Mouse (Mus musculus) forebrain, embryonic 12.5 days (tissue): ENCODE measurements around the gene Atg7. TPM values are rescaled to one million over a fixed set of nuclear protein-coding genes. Genes with fewer than 3 reads are reported as not detected.

Experiments
- ATAC-seq: fragments of 200-750 bp; cut with Nextera tagmentation; 2 replicates; pipeline ENCODE4 v1.8.0; 2017; ENCODE audit warnings: moderate TSS enrichment; ENCODE audit not compliant: low FRiP score
- H3K27ac ChIP-seq: fragments of 300-500 bp; sonication (generic); 2 replicates; pipeline ENCODE4 v1.5.1; 2016; ENCODE audit warnings: mild to moderate bottlenecking
- H3K27me3 ChIP-seq: fragments of 300-500 bp; sonication (generic); 2 replicates; pipeline ENCODE4 v1.6.1; 2016; ENCODE audit warnings: mild to moderate bottlenecking
- H3K36me3 ChIP-seq: fragments of 300-500 bp; sonication (generic); replicated peaks from 2 replicates; pipeline ENCODE4 v1.6.1; 2016; ENCODE audit warnings: mild to moderate bottlenecking
- H3K4me1 ChIP-seq: fragments of 300-500 bp; sonication (generic); 2 replicates; pipeline ENCODE4 v1.6.1; 2016
- H3K4me2 ChIP-seq: fragments of 300-500 bp; sonication (generic); 2 replicates; pipeline ENCODE4 v1.6.1; 2016; ENCODE audit warnings: mild to moderate bottlenecking, moderate library complexity
- H3K4me3 ChIP-seq: fragments of 300-500 bp; sonication (generic); replicated peaks from 2 replicates; pipeline ENCODE4 v1.5.1; 2016; ENCODE audit warnings: mild to moderate bottlenecking
- H3K9ac ChIP-seq: fragments of 300-500 bp; sonication (generic); 2 replicates; pipeline ENCODE4 v1.6.1; 2016; ENCODE audit warnings: mild to moderate bottlenecking
- H3K9me3 ChIP-seq: fragments of 300-500 bp; sonication (generic); 2 replicates; pipeline ENCODE4 v1.6.1; 2016
- WGBS: fragments of 180-500 bp; shearing (Covaris S2); methylation state at CpG from one replicate; pipeline ENCODE4 v1.1.7; 2016; 5-methylcytosine and 5-hydroxymethylcytosine counted together
- polyA plus RNA-seq: library from polyadenylated mRNA; unstranded; fragments of >200 nt; fragmentation: Nextera tagmentation; extraction: Ambion mirVana; gene quantifications from 2 replicates; pipeline ENCODE4 v1.2.1, GENCODE M21; 2016

Gene Atg7
- polyA plus RNA-seq, 1 experiment from 2014 or later: 19.9 TPM

GRCm38 (mm10) chr6:114798715-114799114 lies 155.8 kb downstream of the Atg7 start:
- Histone ChIP-seq H3K27ac (no peak overlapping the region), H3K36me3 (no peaks in the 10 kb centered on the region), H3K4me1 (peaks cover 10% of the 10 kb centered on the region; the same call in 1 of the 2 replicates), H3K9ac (no peak overlapping the region), H3K9me3 (no peaks in the 10 kb centered on the region), H3K27me3 (no peaks in the 10 kb centered on the region), H3K4me2 (no peak overlapping the region), H3K4me3 (no peak overlapping the region)
- 85% methylated on average over 4 of the region's 4 CpGs for WGBS
- no peak for ATAC-seq

- Histone ChIP-seq H3K9me3 (no peaks in the 10 kb centered on the region), H3K27me3 (no peaks in the 10 kb centered on the region), H3K4me3 (no peak overlapping the region), H3K9ac (no peak overlapping the region), H3K27ac (no peak overlapping the region), H3K36me3 (no peaks in the 10 kb centered on the region), H3K4me1 (peaks cover 21% of the 10 kb centered on the region), H3K4me2 (no peak overlapping the region)
- ATAC-seq: no peak
- 55% methylated on average over 2 of the region's 2 CpGs for WGBS
Measured at GRCm38 (mm10) chr6:114800291-114800965, 157.5 kb downstream of the Atg7 start.

- 37% methylated on average over 8 of the region's 8 CpGs for whole genome bisulfite sequencing
- Histone ChIP-seq H3K4me2 (no peak overlapping the region), H3K27ac (peak overlapping the region; percentile 66), H3K9me3 (no peaks in the 10 kb centered on the region), H3K36me3 (no peaks in the 10 kb centered on the region), H3K9ac (no peak overlapping the region), H3K4me3 (no peak overlapping the region), H3K4me1 (peaks cover 18% of the 10 kb centered on the region), H3K27me3 (no peaks in the 10 kb centered on the region)
- no peak for ATAC-seq
Measured at GRCm38 (mm10) chr6:114803915-114804535, 161.1 kb downstream of the Atg7 start.

GRCm38 (mm10) chr6:114804866-114805265 lies 162.0 kb downstream of the Atg7 start:
- H3K36me3 ChIP-seq: no peaks in the 10 kb centered on the region
- no peaks in the 10 kb centered on the region for H3K9me3 ChIP-seq
- H3K4me3 ChIP-seq: no peak overlapping the region
- 69% methylated on average over 1 of the region's 1 CpGs for WGBS
- H3K9ac ChIP-seq: no peak overlapping the region
- no peak for ATAC-seq
- no peak overlapping the region for H3K27ac ChIP-seq
- H3K4me1 ChIP-seq: peaks cover 18% of the 10 kb centered on the region
- H3K4me2 ChIP-seq: no peak overlapping the region
- H3K27me3 ChIP-seq: no peaks in the 10 kb centered on the region

GRCm38 (mm10) chr6:114805927-114806326 lies 163.0 kb downstream of the Atg7 start:
- 95% methylated on average over 4 of the region's 4 CpGs for WGBS
- H3K36me3 ChIP-seq: no peaks in the 10 kb centered on the region
- no peak overlapping the region for H3K27ac ChIP-seq
- H3K9me3 ChIP-seq: no peaks in the 10 kb centered on the region
- no peak overlapping the region for H3K9ac ChIP-seq
- H3K27me3 ChIP-seq: no peaks in the 10 kb centered on the region
- H3K4me2 ChIP-seq: no peak overlapping the region
- no peak for ATAC-seq
- H3K4me1 ChIP-seq: peaks cover 17% of the 10 kb centered on the region
- no peak overlapping the region for H3K4me3 ChIP-seq

GRCm38 (mm10) chr6:114807474-114807873 lies 164.6 kb downstream of the Atg7 start:
- H3K4me3 ChIP-seq: no peak overlapping the region
- ATAC-seq: no peak
- H3K27me3 ChIP-seq: no peaks in the 10 kb centered on the region
- WGBS: 73% methylated on average over 3 of the region's 3 CpGs
- H3K4me1 ChIP-seq: peaks cover 14% of the 10 kb centered on the region
- H3K27ac ChIP-seq: no peak overlapping the region
- H3K9ac ChIP-seq: no peak overlapping the region
- H3K9me3 ChIP-seq: no peaks in the 10 kb centered on the region
- no peak overlapping the region for H3K4me2 ChIP-seq
- H3K36me3 ChIP-seq: no peaks in the 10 kb centered on the region

- no peak for ATAC-seq
- H3K4me2 ChIP-seq: no peak overlapping the region
- no peak overlapping the region for H3K27ac ChIP-seq
- H3K36me3 ChIP-seq: no peaks in the 10 kb centered on the region
- 92% methylated on average over 3 of the region's 3 CpGs for WGBS
- H3K9ac ChIP-seq: no peak overlapping the region
- H3K4me3 ChIP-seq: no peak overlapping the region
- no peaks in the 10 kb centered on the region for H3K9me3 ChIP-seq
- peaks cover 9% of the 10 kb centered on the region for H3K4me1 ChIP-seq
- no peaks in the 10 kb centered on the region for H3K27me3 ChIP-seq
Measured at GRCm38 (mm10) chr6:114808654-114809430, 165.9 kb downstream of the Atg7 start.

GRCm38 (mm10) chr6:114809431-114809811 lies 166.5 kb downstream of the Atg7 start:
- Histone ChIP-seq H3K4me1 (peaks cover 3% of the 10 kb centered on the region), H3K27ac (no peak overlapping the region), H3K9ac (no peak overlapping the region), H3K4me2 (no peak overlapping the region), H3K27me3 (no peaks in the 10 kb centered on the region), H3K36me3 (no peaks in the 10 kb centered on the region), H3K4me3 (no peak overlapping the region), H3K9me3 (no peaks in the 10 kb centered on the region)
- ATAC-seq: no peak
- WGBS: 65% methylated on average over 1 of the region's 1 CpGs

- ATAC-seq: no peak
- H3K4me1 ChIP-seq: peaks cover 7% of the 10 kb centered on the region; the same call in 1 of the 2 replicates
- WGBS: 84% methylated on average over 5 of the region's 5 CpGs
Measured at GRCm38 (mm10) chr6:114812322-114812721, 169.4 kb downstream of the Atg7 start.

GRCm38 (mm10) chr6:114812779-114813178 lies 169.9 kb downstream of the Atg7 start:
- Histone ChIP-seq H3K4me2 (no peak overlapping the region), H3K9me3 (no peaks in the 10 kb centered on the region), H3K9ac (no peak overlapping the region), H3K27me3 (no peaks in the 10 kb centered on the region), H3K4me3 (no peak overlapping the region), H3K36me3 (no peaks in the 10 kb centered on the region), H3K27ac (no peak overlapping the region), H3K4me1 (peaks cover 11% of the 10 kb centered on the region; the same call in 1 of the 2 replicates)
- WGBS: 86% methylated on average over 4 of the region's 4 CpGs
- no peak for ATAC-seq

More at GRCm38 (mm10) chr6:114812322-114812721, 169.4 kb downstream of the Atg7 start:
- no peak overlapping the region for H3K9ac ChIP-seq
- no peak overlapping the region for H3K4me2 ChIP-seq
- H3K27ac ChIP-seq: no peak overlapping the region
- no peaks in the 10 kb centered on the region for H3K9me3 ChIP-seq
- H3K27me3 ChIP-seq: no peaks in the 10 kb centered on the region
- H3K4me3 ChIP-seq: no peak overlapping the region
- no peaks in the 10 kb centered on the region for H3K36me3 ChIP-seq

GRCm38 (mm10) chr6:114814199-114814881 lies 171.4 kb downstream of the Atg7 start:
- 60% methylated on average over 6 of the region's 6 CpGs for WGBS
- H3K9ac ChIP-seq: no peak overlapping the region
- peaks cover 18% of the 10 kb centered on the region for H3K4me1 ChIP-seq
- no peaks in the 10 kb centered on the region for H3K9me3 ChIP-seq
- no peak for ATAC-seq
- H3K4me2 ChIP-seq: no peak overlapping the region
- no peaks in the 10 kb centered on the region for H3K36me3 ChIP-seq
- H3K27ac ChIP-seq: no peak overlapping the region
- H3K4me3 ChIP-seq: no peak overlapping the region
- H3K27me3 ChIP-seq: peaks cover 3% of the 10 kb centered on the region; the same call in 1 of the 2 replicates
